Mouse (Mus musculus) ZHBTc4 (cell line): ENCODE data around the gene Grwd1.

Experiments
- DNase-seq: peaks from one replicate; pipeline ENCODE4 v3.0.0-alpha.2; 2011; ENCODE audit warnings: low read depth, low spot score

Grwd1 gene

GRCm38 (mm10) chr7:45800001-45800400 is 30.7 kb downstream of the Grwd1 start:
- peak; percentile 83 for DNase-seq

GRCm38 (mm10) chr7:45798931-45799330 is 31.8 kb downstream of the Grwd1 start:
- DNase-seq: no peak

GRCm38 (mm10) chr7:45798511-45798836 is 32.3 kb downstream of the Grwd1 start:
- DNase-seq: peak; percentile 45

GRCm38 (mm10) chr7:45797661-45798510 is 32.9 kb downstream of the Grwd1 start:
- DNase-seq: no peak

GRCm38 (mm10) chr7:45796950-45797349 is 33.8 kb downstream of the Grwd1 start:
- DNase-seq: no peak

GRCm38 (mm10) chr7:45794971-45795370 is 35.8 kb downstream of the Grwd1 start:
- no peak for DNase-seq

GRCm38 (mm10) chr7:45793969-45794585 is 36.7 kb downstream of the Grwd1 start:
- no peak for DNase-seq

- no peak for DNase-seq
Observed at GRCm38 (mm10) chr7:45793240-45793639, 37.5 kb downstream of the Grwd1 start.

GRCm38 (mm10) chr7:45791756-45792490 is 38.8 kb downstream of the Grwd1 start:
- DNase-seq: peak; percentile 62

- DNase-seq: no peak
Observed at GRCm38 (mm10) chr7:45790721-45791120, 40.0 kb downstream of the Grwd1 start.

GRCm38 (mm10) chr7:45787642-45788041 is 43.1 kb downstream of the Grwd1 start:
- no peak for DNase-seq

- peak; percentile 96 for DNase-seq
Observed at GRCm38 (mm10) chr7:45786661-45787413, 43.9 kb downstream of the Grwd1 start.

- DNase-seq: peak; percentile 86
Observed at GRCm38 (mm10) chr7:45786136-45786578, 44.6 kb downstream of the Grwd1 start.

GRCm38 (mm10) chr7:45785388-45786135 is 45.2 kb downstream of the Grwd1 start:
- DNase-seq: no peak

- DNase-seq: peak; percentile 77
Observed at GRCm38 (mm10) chr7:45784524-45785372, 46.0 kb downstream of the Grwd1 start, which contains the start of gene Sult2b1. Gene Sult2b1, minus strand, starts transcription at chr7:45784669.

- peak; percentile 84 for DNase-seq
Observed at GRCm38 (mm10) chr7:45783511-45784091, 47.1 kb downstream of the Grwd1 start, which contains the start of gene Lmtk3. Gene Lmtk3, plus strand, starts transcription at chr7:45783738.

- DNase-seq: no peak
Observed at GRCm38 (mm10) chr7:45782271-45782670, 48.5 kb downstream of the Grwd1 start.

- no peak for DNase-seq
Observed at GRCm38 (mm10) chr7:45779081-45779641, 51.6 kb downstream of the Grwd1 start.

- no peak for DNase-seq
Observed at GRCm38 (mm10) chr7:45775237-45775636, 55.5 kb downstream of the Grwd1 start.
